Mouse (Mus musculus) lung, postnatal 36 days (tissue): ENCODE results near the gene Gjc1.

Experiments
- DNase-seq: peaks from one replicate; pipeline ENCODE4 v3.0.0; 2022; ENCODE audit warnings: mixed read lengths

The Gjc1 gene

DNA sequence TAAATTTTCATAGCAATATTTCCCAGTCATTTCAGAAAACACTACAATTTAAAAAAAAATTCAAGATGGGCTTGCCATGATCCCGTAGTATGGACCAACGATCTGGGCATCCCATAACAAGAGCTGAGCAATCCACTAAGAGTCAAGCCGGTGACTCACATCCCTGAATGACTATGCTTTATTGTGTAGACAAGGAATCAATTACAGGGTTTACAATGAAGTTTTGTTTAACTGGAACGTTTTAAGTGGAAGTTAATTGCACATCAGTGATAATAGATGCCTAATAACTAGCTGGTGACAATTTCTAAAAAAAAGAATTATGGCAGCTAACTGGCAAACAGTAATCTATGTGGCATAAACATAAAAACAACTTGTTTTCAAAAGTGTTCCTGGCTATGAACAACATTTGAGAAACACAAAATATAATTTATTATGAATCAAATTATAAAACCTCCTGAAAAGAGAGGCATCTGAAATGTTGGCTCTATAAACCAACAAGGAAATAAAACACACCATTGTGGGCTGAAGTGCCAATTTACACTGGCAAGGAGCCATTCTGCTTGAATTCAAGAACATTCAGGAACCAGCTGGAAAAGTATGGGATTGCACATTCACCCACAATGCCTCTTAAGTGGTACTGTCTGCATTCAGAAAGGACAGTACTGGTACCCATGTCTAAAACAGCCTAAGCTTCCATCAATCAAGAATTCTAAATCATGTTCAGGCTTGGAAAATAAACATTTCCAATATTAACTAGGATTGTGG, 8.6 kb downstream of the Gjc1 start:
- DNase-seq: peak; percentile 75

DNA sequence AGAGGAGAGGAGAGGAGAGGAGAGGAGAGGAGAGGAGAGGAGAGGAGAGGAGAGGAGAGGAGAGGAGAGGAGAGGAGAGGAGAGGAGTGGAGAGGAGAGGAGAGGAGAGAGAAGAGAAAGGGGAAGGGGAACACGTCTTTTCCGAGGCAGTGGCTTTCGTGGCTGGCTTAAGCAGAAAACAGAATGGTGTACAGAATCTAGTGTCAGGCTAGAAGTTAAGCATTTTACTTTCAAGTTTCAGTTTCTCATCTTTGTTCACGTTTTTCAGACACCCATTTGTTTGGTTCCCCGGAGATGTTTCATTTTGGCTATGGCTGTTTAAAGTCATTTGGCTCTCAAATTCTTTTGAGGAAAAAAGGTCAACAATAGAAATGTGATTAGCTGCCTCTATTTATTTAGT, 11.3 kb downstream of the Gjc1 start:
- no peak for DNase-seq

DNA sequence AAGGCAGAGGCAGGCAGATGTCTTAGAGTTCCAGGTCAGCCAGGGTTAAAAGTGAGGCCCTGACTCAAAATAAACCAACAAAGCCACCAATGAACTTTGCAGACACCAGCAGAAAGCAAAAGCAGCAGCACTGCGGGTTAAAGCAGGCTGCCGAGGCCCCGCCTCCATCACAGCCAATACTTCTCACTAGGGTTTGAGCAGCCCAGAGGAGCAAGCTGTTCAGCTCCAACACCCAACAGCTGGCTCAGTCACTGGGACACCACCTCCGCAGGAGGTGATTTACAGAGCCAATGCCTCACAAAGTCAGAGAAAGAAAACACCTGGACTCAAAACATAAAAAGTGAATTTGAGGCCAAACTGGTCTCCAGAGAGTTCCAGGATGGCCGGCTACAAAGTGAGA, 16.0 kb downstream of the Gjc1 start:
- DNase-seq: no peak

DNA sequence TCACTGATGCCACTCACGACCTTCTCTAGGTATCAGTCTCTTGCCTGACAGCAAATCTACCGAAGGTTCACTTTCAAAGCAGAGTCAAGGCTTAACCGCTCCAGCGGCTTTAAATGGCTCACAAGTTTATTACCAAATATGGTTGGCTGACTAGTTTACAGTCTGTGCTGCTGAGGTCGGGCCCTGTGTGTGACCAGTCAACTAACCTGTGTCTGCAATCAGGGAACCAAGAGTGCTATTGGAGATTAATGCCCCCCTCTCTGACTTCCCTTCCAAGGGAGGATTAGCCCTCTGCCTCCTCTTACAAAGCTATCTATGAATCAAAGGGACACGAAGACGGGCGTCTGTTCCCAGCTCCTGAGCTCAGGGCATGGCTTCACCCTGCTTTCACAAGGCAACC, 25.3 kb downstream of the Gjc1 start:
- no peak for DNase-seq

DNA sequence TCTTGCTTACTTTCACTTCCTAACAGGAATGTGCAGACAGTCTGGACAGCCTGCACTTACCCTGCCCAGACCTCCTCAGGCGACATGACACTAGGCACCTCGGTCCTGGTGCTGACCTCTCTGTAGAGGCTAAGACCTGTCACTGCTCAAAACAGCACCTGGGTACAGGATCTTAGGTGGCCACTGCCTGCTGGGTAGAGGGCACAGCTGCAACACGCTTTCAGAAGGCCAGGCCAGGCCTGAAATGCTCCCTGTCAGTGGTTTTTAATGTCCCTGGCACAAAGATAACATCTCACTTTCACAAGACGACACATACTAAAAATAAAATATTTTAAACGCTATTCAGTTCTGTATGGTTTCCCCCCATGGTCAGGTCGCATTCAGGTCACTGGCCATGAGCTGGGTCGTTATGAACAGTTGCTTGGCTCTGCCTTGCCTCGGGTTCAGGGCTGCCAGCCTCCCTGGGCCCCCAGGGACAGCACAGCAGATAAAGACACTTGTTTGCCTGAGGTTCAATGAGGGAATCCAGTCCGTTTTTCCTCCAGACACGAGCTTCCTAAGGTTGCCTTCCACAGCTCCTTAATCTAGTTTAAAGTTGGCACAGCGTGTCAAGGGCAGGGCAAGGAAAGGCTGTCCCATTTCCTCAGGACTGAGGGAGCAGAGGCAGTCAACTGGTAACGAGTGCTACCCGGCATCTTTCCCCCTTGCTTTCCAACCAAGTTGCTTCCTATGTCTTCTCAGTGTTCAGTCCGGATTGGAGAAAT, 27.6 kb downstream of the Gjc1 start:
- DNase-seq: peak; percentile 20

DNA sequence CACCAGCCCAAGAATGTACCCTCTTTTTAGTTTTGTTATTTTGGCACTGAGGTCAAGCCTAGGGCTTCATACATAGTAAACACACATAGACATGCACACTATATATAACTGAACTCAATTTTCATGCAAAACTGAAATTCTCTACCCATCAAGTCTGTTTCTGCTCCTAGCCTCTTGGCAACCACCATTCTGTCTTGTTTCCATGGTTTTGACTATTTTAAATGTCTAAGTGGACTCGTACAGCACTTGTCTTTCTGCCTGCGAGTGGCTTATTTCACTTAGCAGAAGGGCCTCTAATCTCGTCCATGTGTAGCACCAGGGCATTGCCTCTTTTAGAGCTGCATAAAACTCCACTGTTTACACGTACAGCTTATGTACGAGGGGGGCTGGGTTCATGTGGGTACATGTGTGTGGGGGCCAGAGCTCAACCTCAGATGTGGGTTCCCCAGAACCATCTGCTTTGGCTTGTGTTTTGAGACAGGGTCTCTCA, 31.8 kb downstream of the Gjc1 start:
- DNase-seq: no peak

DNA sequence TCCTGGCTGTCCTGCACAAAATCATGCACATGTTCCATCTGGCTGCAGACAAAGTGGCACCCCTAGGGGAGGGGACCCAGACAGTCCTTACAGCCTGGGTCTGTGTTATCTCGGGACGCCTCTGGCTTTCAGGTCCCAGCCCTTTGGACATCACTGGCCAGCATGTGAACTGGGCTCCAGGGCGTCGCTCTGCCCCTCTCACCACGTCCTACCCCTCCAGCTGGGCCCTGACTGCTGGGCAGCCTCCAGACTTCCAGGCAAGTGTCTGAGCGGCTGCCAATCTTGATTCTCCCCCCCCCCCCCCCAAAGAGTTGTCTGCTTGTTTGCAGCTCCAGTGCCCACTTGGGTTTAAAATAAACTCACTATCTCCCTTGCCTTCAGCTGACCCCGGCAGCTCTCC, 36.1 kb downstream of the Gjc1 start:
- DNase-seq: no peak

DNA sequence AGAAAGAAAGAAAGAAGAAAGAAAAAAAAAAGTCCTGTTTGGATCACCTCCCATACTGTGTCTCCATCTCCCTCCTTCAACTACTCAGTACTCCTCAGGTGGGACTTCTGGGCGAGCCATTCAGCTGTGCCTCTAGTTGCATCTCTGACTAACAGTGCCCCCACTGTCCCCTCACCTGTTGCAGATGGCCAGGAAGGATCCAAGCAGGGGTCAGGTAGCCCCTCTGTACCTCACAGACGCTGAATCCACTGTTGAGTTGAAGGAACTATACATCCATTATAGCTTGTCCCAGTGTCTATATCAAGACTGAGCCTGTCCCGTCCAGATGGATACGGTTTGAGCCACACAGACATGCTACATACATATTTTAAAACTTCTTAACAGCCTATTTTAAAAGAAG, 38.0 kb downstream of the Gjc1 start:
- no peak for DNase-seq

DNA sequence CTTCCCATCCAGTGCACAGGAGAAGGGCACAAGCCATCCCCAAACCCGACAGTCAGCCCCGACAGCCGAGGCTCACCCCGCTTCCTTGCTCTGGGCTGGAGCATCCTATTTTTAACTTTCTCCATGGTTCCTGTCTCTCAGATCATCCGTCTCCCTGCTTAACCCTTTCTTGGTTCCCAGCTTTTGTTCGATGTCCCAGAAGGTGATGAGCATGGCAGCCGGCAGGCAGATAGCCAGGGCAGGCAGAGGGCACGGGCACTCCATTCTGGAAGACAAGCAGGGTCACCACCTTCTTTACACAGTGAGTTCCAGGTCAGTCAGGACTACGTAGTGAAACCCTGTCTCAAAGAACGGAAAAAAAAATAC, 38.5 kb downstream of the Gjc1 start:
- DNase-seq: no peak

DNA sequence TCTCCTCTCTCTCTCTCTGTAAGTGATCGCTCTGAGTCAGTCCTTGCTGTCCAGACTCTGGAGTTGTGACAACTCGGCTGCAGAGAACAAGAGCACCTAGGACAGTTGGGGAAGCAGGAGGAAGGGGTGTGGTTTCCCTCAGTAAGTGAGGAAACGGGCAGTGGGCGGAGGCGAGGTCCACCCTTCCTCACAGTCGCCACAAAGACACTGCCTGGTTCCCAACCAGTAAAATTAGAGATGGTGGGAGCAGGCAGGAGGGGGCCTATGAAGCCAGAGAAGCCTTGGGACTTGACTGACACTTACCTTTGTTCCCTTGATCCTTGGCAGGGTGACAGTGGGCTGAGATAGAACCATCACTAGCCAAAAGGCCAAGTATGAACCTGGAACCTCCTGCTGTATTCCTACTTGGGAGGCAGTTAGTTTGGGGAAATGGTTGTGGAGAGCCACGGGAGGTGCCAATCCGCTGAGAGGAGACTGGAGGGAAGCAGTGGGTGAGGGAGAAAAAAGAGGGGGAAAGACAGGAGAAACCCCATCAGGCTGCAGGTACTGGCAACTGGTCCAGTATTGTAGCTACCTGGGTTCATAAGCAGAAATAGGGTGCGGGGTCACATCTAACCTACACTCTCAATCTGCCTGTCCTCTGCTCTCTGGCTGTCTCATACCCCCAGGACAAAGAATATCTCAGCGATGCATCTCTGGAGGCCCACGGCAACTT, 39.1 kb downstream of the Gjc1 start:
- DNase-seq: peak; percentile 88

DNA sequence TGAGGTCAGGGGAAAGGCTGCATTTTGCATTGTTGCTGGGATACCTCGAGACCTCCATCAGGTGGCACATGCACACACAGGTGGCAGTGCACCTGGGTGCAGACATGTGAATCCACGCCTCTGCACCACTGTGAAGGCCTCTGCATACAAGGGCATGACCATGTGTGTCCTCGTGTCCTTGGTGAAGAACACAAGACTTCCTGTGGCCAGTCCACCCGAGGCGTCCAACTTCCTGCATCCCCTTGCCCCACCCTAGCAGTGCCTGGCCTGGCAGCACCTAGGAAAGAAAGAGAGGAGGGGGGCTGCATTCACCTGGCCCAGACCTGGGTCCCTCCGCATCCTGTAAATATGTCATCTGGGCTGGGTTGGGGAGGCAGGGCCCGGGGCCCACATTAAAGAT, 39.7 kb downstream of the Gjc1 start:
- DNase-seq: peak; percentile 45

DNA sequence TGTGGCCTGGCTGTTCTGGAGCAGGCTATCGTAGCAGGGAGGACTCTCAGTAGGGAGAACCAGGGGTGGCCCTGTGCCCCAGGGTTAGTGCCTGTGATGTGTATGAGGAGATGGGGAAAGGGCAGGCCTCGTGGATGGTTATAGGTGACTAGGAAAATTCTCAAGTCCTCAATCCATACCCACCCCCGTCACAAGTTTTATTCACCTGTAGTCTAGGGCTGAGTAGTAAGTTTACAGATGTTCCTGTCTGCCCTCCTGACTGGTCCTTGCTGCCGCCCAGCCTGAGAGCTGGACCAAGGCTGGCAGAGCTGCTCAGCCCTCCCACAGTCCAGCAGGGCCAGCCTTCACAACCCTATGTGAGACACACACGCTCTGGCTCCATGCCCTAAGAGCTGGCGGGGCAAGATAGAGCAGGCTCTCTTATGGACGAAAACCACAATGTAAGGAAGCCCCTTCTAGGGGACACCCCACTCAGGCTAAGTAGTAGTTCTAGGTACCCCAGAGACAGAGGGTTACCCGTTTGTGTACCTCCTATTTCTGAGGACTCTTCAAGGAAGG, 40.3 kb downstream of the Gjc1 start:
- no peak for DNase-seq

DNA sequence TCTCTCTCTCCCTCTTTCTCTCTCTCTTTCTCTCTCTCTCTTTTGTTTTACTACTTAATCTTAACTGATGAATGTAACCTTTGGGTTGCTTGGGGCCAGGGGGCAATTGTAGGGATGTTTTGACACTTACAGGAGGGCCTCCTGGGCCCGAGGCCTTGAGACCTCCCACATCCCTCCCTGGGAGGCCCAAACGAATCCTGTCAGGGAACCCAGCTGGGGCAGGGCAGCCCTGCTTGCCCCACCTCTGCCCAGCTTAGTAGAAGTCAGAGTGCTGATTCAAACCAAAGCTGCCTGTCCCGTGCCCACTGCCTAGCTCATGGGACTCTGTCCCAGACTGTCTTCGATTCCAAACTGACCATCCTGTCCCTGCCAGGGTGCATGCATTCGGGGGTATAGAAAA, 40.9 kb downstream of the Gjc1 start:
- no peak for DNase-seq

DNA sequence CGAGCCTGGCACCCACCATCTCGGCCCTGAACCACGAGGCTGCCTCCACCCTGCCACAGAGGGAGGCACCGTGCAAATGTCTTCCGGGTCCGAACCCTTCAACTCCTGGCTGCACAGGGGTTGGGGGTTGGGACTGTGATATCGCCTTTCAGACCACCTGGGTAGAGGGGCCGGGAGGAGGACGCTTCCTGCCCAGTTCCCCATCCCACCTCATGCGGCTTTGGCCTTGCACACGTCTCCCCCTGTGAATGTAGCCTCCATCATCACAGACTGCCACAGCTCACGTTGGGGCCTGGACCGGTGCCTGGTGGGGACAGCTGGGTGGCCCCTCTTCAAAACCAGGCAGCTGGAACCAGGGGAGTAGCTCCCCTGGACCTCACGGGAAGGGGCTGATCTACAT, 41.3 kb downstream of the Gjc1 start:
- no peak for DNase-seq

DNA sequence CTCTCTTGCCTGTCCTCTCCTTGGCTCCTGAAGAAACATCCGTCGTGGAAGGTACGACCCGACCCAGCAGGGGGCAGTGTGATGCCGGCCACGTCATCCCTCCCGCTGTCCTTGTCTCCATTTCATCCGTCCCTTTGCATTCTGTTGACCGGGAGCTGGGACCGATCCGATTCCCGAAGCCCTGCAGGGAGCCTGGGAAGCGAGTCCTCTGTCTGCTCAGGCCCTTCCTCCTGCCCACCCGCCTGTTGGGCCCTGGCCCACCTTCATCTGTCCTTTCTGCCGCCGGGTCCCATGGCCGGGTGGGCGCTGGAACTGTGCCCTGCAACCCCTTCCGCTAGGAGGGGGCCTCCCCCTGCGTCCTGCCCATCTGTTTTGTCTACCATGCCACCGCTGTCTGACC, 41.9 kb downstream of the Gjc1 start:
- DNase-seq: peak; percentile 85

DNA sequence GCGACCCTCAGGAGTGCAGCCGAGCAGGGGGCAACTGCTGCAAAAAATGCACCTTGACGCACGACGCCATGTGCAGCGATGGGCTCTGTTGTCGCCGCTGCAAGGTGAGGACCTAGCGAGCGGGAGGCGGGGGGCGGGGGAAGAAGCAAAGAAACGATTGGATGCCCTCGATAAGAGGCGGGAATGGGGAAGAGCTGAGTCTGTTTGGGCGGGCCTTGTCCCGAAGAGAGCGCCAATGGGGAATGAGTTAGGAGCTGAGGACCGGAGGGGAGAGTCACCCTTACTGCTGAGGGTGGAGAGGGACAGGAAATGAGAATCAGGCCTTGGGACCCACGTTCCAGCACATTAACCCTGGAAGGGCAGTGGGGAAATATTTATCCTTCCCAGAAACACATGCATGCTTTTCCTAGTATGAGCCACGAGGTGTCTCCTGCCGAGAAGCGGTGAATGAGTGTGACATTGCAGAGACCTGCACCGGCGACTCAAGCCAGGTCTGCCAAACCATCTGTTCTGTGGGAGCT, 44.8 kb downstream of the Gjc1 start:
- peak; percentile 89 for DNase-seq

DNA sequence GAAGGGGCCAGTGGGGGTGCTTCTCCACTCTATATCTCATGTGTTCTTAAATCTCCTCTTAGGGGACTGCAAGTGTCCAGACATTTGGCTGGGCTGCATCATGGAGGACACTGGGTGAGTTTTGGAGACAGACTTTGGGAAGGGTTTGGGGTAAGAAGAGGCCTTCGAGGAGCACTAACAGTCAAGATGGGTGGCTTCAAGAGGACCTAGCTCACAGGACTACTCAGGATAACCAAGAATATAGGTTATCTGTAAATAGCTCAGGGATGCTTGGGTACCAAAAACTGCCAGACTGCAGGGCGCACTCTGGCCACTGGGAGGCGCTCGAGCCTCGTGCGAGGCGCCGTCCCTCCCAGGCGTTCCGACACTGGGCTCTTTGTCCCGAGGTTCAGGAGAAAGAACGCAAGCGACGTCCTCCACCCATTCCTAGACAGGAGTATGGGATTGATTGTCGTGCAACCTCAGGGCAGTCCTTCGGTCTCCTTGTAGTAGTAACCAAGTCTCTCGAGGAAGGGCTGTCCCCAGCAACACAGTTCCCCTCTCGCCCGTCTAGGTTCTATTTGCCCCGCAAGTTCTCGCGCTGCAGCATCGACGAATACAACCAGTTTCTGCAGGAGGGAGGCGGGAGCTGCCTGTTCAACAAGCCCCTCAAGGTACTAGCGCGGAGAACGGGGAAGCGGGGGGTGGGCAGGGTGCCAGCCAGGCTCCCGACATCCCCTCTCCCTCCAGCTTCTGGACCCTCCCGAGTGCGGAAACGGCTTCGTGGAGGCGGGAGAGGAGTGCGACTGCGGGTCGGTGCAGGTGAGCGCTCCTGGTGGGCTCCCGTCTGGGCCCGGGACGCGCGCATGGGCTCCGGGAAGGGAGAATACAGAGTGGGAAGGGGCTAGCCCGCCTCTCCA, 45.5 kb downstream of the Gjc1 start:
- DNase-seq: peak; percentile 86

DNA sequence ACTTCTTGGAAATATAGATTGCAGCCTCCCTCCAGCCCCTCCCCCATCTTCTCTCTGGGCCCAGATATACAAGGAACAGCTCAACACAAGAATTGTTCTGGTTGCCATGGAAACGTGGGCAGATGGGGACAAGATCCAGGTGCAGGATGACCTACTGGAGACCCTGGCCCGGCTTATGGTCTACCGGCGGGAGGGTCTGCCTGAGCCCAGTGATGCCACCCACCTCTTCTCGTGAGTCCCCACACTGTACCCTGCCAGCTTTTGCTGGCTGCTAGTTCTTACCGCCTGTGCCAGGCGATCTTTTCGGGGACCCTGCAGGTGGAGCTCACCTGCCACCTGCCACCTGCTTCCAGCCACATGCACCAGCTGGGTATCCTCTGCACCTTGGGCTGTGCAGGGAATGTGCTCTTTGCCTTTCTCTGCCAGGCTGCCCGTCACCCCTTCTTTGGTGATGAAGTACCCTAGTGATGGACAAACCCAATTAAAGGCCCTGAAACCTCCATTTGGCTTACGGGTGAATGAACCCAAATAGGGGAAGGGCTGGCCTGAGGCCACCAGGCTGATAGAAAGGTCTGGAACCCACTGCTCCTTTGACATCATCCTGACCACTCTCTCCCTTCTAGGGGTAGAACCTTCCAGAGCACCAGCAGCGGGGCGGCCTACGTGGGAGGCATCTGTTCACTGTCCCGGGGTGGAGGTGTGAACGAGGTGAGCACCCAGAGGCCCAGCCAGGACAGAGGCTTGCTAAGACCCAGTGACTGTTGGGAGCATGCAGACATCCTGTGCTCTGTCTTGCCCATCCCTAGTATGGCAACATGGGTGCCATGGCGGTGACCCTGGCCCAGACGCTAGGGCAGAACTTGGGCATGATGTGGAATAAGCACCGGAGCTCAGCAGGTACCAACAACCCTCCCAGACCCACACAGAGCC, 46.5 kb downstream of the Gjc1 start:
- DNase-seq: no peak

DNA sequence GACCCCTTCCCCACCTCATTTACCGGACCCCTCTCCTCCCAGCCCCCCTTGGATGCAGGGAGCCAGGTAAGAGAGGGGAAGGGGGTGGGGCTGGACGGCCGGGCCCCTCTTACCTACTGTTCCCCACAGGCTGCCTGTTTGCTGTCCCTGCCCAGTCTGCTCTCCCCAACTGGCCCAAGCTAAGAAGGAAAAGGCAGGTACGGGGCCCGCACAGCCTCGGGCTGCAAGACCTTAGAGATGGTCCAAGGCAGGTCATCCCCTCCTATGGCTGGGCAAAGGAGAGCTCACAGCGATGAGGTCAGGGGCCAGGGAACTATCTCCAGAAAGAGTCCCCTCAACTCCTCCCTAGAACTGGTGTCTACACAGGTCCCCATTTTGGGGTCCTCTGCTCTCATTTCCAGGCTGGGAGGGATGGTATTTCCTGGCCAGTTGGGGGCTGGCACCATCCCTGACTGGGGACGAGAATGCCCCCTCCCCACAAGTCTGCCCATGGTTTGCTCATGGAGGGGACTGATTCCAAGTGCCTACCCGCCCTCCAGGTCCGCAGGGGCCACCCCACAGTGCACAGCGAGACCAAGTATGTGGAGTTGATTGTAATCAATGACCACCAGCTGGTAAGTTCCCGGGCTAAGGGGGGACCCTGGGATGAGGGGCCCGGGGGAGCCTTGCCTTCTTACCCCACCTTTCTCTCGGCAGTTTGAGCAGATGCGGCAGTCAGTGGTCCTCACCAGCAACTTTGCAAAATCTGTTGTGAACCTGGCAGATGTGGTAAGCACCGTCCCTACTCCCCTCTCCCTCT, 47.4 kb downstream of the Gjc1 start:
- DNase-seq: no peak
